Mouse (Mus musculus): ENCODE data around the gene Prss43.
"Not testable (repeated sequence)": the region's sequence is repeated elsewhere in the genome, so short reads cannot be mapped to it uniquely, and the experiment has no call there.

Gene Prss43

DNA sequence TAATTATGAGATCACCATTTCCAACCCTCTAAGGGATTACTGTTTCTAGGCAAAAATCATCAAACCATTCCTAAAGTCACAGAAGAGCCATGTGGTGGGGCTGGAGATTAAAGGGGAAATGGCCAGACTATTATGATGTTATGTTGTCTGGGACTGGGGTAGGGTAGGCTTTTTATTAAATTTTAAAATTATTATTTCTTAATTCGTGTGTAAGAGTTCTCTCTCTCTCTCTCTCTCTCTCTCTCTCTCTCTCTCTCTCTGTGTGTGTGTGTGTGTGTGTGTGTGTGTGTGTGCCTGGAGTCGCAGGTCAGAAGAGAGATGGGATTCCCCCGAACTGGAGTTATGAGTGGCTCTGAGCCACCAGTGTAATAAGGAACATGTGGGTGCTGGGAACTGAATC, at the start of gene Prss43:
TSS of gene Prss43 (plus strand) at position 301 of the 400 bp plus-strand sequence.
- no peak for DNase-seq (ENCODE audit: low read depth)

DNA sequence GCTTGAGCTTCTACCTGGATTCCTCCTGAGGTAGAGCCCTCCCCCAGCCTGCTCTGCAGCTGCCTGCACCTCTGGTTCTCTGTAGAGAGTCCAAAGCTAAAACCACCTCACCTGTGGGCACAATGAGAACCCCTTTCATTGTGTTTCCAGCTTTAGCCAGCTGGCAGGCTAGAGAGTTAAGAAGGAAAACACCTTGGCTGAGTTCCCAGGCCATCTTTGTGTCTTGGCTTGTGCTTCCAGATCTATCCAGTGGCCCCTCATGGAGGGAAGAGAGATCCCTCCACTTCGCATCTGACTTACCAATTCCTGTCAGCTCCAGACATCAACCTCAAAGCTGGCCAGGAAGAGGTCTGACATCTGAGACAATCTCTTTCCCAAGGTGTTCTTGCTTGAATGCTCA, 48.4 kb upstream of the Prss43 start:
- DNase-seq (ENCODE audit: low read depth) = no peak

DNA sequence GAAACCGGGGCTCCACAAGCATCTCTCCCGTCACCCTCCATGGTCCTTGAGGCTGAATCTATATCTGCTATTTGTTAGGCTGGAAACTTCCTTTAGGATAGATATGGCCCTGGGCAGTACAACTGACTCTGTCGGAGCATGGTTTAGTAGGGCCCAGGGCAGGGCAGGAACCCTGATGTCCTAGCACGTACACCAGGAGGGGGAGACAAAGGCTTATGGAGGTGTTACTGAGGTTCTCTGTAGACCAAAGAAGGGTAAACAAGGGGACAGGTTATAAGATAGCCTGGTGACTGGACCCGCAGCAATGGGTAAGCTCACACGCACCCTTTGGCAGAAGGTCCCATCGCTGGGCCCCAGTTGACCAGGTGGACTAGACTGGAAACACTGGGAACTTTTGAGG, 47.9 kb upstream of the Prss43 start:
- no peak for DNase-seq (ENCODE audit: low read depth)

DNA sequence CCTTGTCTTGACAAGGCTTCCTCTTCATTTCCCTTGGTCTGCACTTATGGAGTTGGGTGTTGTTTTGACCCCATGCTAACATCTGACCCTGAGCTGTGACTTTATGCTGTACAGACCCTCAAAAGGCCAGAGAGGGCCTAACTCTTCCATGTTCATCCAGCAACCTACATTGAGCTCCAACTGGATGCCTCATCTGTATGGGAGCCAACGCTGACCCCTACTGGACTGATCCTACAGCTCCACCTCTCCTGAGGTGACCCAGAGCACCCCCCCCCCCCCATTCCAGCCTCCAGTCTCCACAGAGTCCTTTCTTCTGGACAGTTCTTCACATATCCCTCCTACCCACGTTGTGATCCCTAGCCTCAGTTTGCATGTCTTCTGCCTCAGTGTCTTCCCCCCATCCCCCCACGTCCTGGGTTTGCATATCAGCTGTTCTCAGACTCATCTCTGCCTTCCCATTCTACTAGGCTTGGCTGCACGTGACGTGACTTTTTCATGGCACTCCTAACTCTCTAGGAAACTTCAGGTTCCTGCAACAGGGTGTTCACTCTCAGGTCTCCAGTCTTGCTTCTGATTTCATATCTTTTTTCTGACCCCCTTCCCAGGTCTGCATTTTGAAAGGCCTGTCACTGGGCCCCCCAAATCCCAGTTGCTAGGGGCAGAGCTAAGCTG, 47.1 kb upstream of the Prss43 start:
- DNase-seq (ENCODE audit: low read depth) = peak; percentile 34

DNA sequence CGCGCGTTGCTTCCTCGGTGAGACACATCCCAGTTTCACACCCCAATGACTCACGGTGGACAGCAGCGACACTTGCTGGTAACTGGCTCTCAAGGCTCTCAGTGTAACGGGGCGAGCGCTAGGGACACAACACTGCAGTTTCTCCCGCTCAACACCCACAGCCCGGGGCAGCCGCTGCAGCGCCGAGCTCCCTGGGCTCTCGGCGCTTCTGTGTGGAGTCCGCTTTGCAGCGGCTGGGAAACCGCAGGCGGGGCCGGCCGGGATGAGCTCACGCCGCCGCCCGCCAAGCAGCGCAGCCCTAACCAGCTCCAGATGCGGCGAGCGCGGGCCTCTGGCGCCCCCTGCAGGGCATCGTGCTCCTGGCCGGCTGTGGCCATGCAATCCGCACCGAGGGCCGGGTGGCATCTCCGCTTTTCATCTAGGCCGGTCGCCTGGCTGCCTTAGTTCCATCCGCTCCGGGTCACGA, 45.2 kb upstream of the Prss43 start:
- DNase-seq (ENCODE audit: low read depth) = peak; percentile 89

DNA sequence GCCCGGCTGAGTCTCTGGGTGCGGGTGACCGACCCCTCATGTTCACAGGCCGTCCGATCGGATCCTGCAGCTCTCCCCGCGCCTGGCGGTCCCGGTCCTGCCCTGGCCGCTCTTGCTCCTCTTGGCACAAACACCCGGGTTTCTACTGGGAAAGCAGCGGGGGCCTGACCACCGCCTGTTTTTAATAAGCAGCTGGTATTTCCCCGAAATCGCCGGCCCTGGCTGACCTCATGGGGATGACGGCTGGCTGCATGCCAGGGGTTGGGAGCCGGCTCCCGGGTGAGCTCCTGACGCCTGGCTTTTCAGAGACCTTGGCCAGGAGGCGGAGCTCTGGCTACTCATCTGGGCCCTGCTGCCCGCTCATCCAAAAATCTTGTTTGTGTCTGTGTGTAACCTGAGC, 44.8 kb upstream of the Prss43 start:
- peak; percentile 62 for DNase-seq (ENCODE audit: low read depth)

DNA sequence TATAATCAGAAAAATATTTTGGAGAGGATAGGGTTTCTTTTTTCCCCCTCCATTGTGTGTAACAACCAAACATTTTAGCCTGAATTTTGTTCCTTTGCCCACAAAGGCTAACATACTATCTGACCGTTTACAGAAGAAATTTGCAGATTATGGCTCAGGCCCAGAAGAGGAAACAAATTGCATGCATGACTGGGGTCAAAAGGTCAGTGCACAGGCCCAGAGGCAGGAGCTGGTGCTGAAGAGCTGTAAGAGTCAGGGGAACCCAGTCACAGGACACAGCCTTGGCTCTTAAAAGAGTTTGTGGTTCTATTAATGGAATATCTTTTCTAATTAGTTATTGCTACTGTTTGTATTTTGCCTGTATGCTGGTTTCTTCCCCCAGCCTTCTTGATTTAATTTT, 42.9 kb upstream of the Prss43 start:
- peak; percentile 51 for DNase-seq (ENCODE audit: low read depth)

DNA sequence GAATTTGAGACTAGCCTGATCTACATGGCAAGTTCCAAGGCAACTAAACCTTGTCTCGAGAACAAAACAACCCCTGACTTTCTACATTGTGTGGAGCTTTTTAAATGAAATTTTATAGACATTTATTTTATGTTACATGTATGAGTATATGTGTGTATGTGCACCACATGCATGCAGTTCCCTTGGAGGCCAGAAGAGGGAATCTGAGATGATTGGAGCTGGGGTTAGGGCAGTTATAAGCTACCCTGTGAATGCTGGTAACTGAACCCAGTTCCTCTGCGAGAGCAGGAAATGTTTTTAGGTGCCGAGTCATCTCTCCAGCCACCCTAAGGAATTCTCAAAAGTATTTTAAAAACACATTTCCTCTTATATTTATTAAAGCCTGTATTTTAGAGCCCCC, 38.3 kb upstream of the Prss43 start:
- DNase-seq (ENCODE audit: low read depth) = no peak

DNA sequence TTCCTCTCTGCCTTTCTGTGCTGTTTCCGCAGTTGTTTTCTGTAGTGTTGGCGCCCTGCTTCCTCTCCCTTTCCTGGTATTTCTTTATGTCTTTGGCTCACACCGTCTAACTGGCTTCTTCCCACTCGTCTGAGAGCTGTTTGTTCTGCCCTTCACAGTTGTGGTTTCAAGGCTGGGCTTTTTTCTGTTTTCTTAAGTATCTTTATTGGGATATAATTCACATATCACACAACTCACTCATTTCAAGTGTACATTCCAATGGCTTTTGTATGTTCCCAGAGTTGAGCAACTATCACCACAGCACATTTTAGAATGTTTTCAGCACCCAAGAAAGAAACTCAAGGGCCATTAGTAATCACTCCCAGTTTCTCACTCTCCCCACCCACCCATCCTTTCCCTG, 36.0 kb upstream of the Prss43 start:
- DNase-seq (ENCODE audit: low read depth) = no peak

DNA sequence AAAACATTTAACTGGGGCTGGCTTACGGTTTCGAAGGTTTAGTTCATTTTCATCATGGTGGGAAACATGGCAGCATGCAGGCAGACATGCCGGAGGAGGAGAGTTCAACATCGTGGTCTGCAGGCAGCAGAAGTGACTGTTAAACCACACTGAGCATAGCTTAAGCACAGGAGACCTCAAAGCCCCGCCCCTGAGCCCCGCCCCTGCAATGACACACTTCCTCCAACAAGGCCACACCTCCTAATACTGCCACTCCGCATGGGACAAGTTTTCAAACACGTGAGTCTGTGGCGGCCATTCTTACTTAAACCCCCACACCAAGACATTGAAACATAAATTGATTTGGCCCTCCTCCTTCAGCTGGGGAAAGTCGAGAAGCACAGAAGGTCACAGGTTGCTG, 29.5 kb upstream of the Prss43 start:
- DNase-seq (ENCODE audit: low read depth) = peak; percentile 72

DNA sequence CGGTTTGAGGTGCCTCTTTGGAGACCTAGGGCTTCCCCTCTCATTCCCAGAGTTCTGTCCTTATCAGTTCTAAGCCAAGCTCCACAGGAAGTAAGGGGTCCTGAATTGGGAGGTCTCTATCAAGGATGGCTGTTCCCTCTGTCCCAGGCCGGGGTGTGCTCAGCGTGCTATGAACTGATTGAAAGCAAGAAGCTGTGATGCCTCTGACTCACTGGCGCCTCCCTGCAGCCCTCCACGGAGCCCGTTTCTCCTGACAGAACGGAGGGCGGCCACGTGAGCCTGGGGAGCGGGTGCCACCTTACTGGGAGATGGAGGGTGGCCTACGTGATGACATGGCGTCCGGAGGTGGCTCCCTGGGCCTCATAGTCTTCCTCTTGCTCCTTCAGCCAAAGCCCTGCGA, 28.6 kb upstream of the Prss43 start, which contains the start of gene Prss42:
TSS of gene Prss42 (plus strand) at position 301 of the 400 bp plus-strand sequence.
- no peak for DNase-seq (ENCODE audit: low read depth)

DNA sequence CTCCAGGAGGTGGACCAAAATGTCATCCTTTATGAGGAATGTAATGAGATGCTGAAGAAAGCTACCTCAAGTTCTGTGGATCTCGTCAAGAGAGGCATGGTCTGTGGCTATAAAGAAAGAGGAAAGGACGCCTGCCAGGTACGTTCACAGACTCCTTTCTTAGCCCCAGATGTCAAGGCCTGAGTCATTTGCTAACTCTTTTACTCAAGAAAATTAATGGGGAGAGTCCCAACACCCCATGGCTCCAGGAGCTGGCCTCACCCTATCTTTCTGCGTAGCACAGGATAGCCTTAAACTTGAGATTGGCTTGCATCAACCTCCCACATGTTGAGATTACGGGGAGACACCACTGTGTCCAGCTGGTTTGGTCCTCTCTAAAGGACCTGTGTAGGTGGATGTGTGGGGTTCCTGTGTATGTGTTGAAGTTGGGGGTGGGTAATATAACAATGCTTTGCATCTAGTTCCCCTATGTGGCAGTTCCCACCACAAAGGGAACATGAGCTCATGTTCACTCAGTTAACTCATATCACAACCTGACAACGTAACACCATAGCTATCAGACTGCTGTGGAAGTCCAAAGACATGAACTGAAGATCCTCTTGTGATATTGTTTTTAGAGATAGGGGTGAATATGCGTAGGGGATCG, 25.5 kb upstream of the Prss43 start:
- no peak for DNase-seq (ENCODE audit: low read depth)

DNA sequence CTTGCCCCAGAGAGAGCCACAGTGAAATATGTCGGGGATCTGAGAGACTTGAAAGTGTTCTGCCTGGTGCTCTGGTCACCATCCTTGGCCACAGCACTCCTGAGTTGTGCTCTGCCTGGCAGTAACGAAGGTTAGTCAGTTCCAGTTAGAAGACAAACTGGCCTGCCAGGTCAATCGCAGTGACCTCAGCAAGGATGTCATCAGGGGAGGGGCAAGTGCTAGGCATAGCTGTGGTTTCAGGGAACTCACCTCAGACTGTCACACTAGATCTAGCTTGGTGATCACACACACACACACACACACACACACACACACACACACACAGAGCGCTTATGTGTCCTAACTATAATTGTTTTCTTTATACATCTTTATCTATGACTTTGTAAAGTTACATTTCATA, 23.2 kb upstream of the Prss43 start:
- peak; percentile 49 for DNase-seq (ENCODE audit: low read depth)

DNA sequence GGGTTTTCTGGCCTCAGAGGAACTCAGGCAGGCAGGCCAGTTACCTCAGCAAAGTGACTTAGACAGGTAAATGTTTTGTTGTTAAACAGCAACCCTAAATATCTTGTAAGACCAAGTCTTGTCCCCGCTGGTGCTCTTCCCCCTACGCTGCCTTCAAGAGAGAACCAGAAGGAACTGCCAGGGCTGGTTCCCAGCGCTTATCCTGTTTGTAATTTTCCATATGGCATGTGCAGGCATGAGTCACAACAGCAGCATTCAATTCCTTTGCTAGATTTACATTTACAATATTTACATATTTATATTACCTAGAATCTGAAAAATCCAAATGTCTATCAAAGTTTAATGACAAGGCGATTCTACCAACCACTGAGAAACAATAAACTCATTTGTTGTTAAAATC, 16.4 kb upstream of the Prss43 start:
- no peak for DNase-seq (ENCODE audit: low read depth)

DNA sequence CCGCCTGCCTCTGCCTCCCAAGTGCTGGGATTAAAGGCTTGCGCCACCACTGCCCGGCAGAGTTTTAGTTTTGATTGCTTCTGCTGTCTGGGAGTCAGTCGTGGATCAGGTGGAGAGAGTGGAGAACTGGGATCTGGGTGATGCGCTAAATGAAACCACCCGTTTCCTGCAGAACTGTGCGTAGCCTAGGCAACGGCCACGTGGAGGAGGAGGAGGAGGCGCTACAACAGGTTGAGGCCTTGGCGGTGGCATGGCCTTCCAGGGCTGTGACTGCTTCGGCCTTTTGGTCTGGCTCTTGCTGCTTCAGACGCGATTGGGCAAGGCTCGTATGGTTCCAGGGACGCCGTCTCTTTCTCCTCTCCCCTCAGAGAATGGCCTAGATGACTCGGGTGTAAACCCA, 12.7 kb upstream of the Prss43 start, which contains the start of gene Prss44:
TSS of gene Prss44 (plus strand) at position 206 of the 400 bp plus-strand sequence.
- no peak for DNase-seq (ENCODE audit: low read depth)

DNA sequence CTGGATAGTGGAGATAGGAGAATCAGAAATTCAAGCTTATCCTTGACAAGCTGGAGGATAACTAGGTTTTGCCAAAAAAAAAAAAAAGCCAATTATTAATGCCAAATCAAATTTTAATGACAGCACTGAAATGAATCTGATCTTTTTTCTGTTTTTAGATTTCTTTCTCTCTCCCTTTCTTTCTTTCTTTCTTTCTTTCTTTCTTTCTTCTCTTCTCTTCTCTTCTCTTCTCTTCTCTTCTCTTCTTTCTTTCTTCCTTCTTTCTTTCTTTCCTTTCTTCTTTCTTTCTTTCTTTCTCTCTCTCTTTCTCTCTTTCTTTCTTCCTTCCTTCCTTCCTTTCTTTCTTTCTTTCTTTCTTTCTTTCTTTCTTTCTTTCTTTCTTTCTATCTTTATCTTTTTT, 5.9 kb upstream of the Prss43 start:
- DNase-seq (ENCODE audit: low read depth) = not testable (repeated sequence)

DNA sequence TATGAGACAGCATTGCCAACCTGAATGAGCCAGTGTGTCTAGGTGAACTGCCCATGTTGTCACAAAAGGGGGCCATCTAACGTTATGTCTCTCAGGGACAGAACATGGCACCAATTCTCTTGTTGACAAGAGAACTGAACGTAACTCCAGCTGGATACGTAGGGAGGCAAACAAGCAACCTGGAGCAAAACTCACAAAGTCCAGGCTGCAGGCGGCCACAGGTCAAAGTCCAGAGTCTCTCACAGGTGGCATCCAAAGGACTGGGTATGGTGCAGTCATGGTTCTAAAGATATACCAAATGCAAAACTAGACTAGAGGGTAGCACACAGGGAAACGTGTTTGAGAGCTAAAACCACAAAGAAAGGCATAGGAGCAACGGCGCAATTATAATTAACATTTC, 5.1 kb upstream of the Prss43 start:
- no peak for DNase-seq (ENCODE audit: low read depth)

DNA sequence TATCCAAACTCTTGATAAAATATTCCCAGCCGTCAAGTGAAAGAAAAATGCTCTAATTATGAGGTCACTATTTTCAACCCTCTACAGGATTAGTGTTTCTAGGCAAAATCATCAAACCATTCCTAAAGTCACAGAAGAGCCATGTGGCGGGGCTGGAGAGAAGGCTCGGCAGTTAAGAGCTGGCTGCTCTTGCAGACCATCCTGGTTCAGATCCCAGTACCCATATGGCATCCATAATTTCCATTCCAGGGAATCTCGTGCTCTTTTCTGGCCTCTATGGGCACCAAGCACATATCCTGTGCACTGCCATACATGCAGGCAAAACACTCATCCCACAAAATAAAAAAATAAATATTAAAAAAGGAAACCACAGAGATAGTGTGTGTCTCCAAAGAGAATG, 1.1 kb upstream of the Prss43 start:
- no peak for DNase-seq (ENCODE audit: low read depth)

DNA sequence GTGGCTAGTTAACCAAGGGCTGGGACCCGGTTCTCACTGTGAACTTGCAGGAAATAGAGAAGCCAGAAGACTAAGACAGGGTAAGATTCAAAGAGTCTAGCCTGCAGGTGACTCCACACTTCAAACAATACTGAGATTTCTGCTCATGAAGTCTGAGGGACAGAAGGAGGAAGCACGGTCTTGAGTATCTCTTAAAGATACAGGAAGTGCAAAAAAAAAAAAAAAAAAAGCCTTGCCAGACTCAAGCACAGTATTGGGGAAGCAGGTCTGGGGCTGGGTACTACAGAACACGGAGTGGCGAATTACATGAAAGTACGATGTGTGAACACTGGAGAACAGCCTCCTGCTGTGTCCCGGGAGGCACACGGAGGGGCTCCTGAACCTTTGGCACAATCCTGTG, 658 bp upstream of the Prss43 start:
- peak; percentile 12 for DNase-seq (ENCODE audit: low read depth)

DNA sequence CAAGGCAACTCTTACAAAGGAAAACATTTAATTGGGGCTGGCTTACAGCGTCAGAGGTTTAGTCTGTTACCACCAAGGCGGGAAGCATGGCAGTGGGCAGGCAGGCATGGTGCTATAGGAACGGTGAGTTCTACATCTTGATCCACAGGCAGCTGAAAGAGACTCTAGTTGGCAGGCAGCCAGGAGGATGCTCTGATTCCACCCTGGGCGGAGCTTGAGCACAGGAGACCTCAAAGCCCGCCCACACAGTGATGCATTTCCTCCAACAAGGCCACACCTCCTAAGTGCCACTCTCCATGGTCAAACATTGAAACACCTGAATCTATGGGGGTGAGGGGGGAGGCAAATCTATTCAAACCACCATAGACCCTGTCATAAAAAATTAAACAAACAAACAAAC, 6.5 kb downstream of the Prss43 start:
- peak; percentile 58 for DNase-seq (ENCODE audit: low read depth)

DNA sequence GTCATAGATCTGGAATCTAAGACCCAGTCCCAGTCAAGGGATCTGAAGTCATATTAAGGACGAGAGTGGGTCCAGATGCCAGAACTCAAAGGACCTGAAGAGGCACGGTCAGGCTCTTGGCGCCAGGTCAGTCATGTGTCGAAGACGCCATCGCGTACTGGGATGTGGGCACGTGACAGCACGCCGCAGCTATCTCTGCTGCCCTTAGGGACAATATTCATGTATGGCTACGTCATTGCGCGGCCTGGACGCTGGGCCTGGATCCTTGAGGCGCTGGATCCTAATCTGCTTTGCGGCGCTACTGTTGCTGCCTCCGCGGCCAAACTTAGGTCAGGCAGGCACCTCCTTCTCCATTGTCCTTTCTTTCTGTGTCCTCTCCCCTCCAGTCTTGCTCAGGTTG, 7.9 kb downstream of the Prss43 start, which contains the start of gene Prss45:
TSS of gene Prss45 (plus strand) at position 178 of the 400 bp plus-strand sequence.
- no peak for DNase-seq (ENCODE audit: low read depth)

DNA sequence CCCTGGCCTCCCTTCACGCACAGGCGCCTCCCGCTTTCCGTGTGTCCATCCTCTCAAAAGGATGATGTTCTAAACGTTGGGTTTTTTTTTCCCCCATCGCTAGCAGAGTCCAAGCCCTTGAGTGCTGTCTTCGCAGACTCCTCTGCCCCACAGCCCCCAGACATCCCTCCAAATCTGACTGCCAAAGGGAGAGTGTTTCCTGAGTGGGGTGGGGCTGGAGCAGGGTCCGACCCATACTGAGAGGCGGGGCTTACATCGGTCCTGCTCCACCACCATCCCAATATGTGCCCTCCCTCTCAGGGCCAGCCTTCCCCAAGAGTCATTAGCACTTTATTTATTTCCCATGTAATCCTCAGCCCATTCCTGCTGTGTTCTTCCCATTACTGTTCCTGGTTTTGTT, 8.5 kb downstream of the Prss43 start:
- no peak for DNase-seq (ENCODE audit: low read depth)

DNA sequence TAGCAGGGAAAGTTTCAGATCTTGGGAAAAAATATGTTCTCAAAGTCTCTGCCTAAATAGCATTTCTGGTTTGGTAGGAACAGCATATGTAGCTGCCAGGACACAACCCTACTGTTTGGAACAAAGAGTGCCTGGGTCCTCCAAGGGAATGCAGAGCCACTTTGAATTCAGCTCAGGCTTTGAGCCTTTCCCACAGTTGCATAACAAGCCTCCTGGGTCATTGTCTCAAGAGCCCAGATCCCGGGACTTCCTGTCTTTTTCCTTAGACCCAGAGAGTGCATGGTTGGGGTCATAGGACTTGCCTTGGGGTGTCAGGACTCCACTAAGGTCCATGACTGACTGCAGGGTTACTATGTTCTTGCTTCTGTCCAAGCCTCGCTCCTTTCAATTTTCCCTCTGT, 9.6 kb downstream of the Prss43 start:
- DNase-seq (ENCODE audit: low read depth) = no peak

DNA sequence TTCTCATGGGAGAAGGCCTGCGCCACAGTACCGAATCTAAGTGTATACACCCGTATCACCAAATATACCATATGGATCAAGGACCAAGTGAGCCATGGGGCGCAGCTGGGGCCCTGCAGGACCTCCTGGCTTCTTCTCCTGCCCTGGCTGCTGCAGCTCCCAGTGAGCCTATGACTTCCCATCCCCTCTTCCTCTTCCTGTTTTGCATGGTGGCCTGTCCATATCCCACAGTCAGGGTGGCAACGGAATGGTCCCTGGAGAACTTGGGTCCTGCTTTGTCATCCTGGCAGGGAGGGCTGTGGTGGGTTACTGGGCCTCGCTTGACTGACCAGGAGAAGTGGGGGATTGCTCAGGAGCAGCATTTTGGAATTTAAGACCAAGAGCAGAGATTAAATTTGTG, 14.4 kb downstream of the Prss43 start:
- no peak for DNase-seq (ENCODE audit: low read depth)
